Mouse (Mus musculus): ENCODE measurements around the gene Acad8.
A peak's percentile ranks its signal among the peaks of the same experiment; 100 is the strongest.

The Acad8 gene

GRCm38 (mm10) chr9:26999461-27000395 lies at the start of gene Acad8, which contains the start of gene Thyn1:
TSS of gene Acad8 (minus strand) at chr9:26999566.
TSS of gene Thyn1 (plus strand) at chr9:26999710.
- peak; percentile 93 for DNase-seq (ENCODE audit: low spot score)

GRCm38 (mm10) chr9:27043892-27044291 lies 44.5 kb upstream of the Acad8 start:
- no peak for DNase-seq (ENCODE audit: low spot score)

GRCm38 (mm10) chr9:27030763-27031100 lies 31.4 kb upstream of the Acad8 start:
- no peak for DNase-seq (ENCODE audit: low spot score)

- peak; percentile 98 for DNase-seq (ENCODE audit: low spot score)
Measured at GRCm38 (mm10) chr9:27029828-27030762, 30.7 kb upstream of the Acad8 start, which contains the start of the genes Vps26b and Ncapd3. TSS of gene Vps26b (minus strand) at chr9:27030065. TSS of gene Ncapd3 (plus strand) at chr9:27030175.

- peak; percentile 43 for DNase-seq (ENCODE audit: low spot score)
Measured at GRCm38 (mm10) chr9:27029022-27029827, 29.9 kb upstream of the Acad8 start.

- DNase-seq (ENCODE audit: low spot score) = no peak
Measured at GRCm38 (mm10) chr9:27026708-27027107, 27.3 kb upstream of the Acad8 start.

- no peak for DNase-seq (ENCODE audit: low spot score)
Measured at GRCm38 (mm10) chr9:27023681-27024080, 24.3 kb upstream of the Acad8 start.

GRCm38 (mm10) chr9:27018961-27019360 lies 19.6 kb upstream of the Acad8 start:
- DNase-seq (ENCODE audit: low spot score) = no peak

GRCm38 (mm10) chr9:27011572-27011971 lies 12.2 kb upstream of the Acad8 start:
- DNase-seq (ENCODE audit: low spot score) = no peak

- no peak for DNase-seq (ENCODE audit: low spot score)
Measured at GRCm38 (mm10) chr9:27009231-27009630, 9.9 kb upstream of the Acad8 start.

- DNase-seq (ENCODE audit: low spot score) = no peak
Measured at GRCm38 (mm10) chr9:27006866-27007265, 7.5 kb upstream of the Acad8 start.

- no peak for DNase-seq (ENCODE audit: low spot score)
Measured at GRCm38 (mm10) chr9:27005933-27006332, 6.6 kb upstream of the Acad8 start.

GRCm38 (mm10) chr9:27005231-27005630 lies 5.9 kb upstream of the Acad8 start:
- no peak for DNase-seq (ENCODE audit: low spot score)

- DNase-seq (ENCODE audit: low spot score) = no peak
Measured at GRCm38 (mm10) chr9:26998669-26999460, 501 bp downstream of the Acad8 start.

GRCm38 (mm10) chr9:26997501-26997900 lies 1.9 kb downstream of the Acad8 start:
- DNase-seq (ENCODE audit: low spot score) = no peak

- DNase-seq (ENCODE audit: low spot score) = no peak
Measured at GRCm38 (mm10) chr9:26997062-26997461, 2.3 kb downstream of the Acad8 start.

GRCm38 (mm10) chr9:26993900-26994299 lies 5.5 kb downstream of the Acad8 start:
- no peak for DNase-seq (ENCODE audit: low spot score)

GRCm38 (mm10) chr9:26993118-26993517 lies 6.2 kb downstream of the Acad8 start:
- DNase-seq (ENCODE audit: low spot score) = no peak

- no peak for DNase-seq (ENCODE audit: low spot score)
Measured at GRCm38 (mm10) chr9:26990181-26990580, 9.2 kb downstream of the Acad8 start.

- no peak for DNase-seq (ENCODE audit: low spot score)
Measured at GRCm38 (mm10) chr9:26985668-26986277, 13.6 kb downstream of the Acad8 start.

Measured in c-Kit-positive CD71-positive TER-119-positive erythroid progenitor cells, embryonic 14.5 days (primary cell).